Mouse (Mus musculus): ENCODE results near the gene Stk33. TPM values are rescaled to one million over a fixed set of nuclear protein-coding genes. Genes with fewer than 3 reads are reported as not detected.
"Not testable (repeated sequence)": the region's sequence is repeated elsewhere in the genome, so short reads cannot be mapped to it uniquely, and the experiment has no call there.

The Stk33 gene
- polyA plus RNA-seq, 1 experiment from 2014 or later: 0.42 TPM

DNA sequence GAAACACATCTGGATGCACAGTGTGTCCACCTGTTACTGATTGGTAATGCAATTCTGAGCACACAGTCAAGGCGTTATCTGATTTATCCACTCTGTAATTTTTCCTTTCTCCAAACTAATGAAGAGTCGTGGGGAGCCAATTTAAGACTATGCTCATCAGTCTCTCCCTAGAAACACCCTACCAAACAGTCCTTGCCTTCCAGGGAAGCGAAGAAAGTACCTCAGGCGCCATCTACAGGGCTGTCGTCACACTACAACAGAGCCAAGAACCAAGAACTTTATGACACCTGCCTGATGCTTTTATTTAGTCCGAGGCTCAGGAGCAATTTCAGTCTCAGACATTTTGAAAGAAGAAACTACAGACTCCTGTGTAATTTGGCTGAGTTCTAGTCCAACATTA is 6.1 kb upstream of the Stk33 start:
- peaks cover 1% of the 10 kb centered on the region; the same call in 1 of the 2 replicates for H3K27me3 ChIP-seq
- peaks cover under 1% of the 10 kb centered on the region; the same call in 1 of the 2 replicates for H3K4me1 ChIP-seq
- no peak for ATAC-seq (replicated peaks; ENCODE audit: low FRiP score)
- H3K27ac ChIP-seq: no peak overlapping the region
- H3K9me3 ChIP-seq (replicated peaks): no peaks in the 10 kb centered on the region
- H3K4me2 ChIP-seq: no peak overlapping the region
- H3K9ac ChIP-seq: no peak overlapping the region
- H3K36me3 ChIP-seq: no peaks in the 10 kb centered on the region
- no peak overlapping the region for H3K4me3 ChIP-seq (replicated peaks)
- WGBS: 10% methylated on average over 6 of the region's 6 CpGs

- Histone ChIP-seq H3K36me3 (no peaks in the 10 kb centered on the region), H3K27ac (no peak overlapping the region), H3K4me3 (replicated peaks) (no peak overlapping the region), H3K4me2 (no peak overlapping the region), H3K4me1 (peaks cover 18% of the 10 kb centered on the region), H3K9ac (no peak overlapping the region), H3K27me3 (peaks cover 23% of the 10 kb centered on the region), H3K9me3 (replicated peaks) (no peaks in the 10 kb centered on the region)
- no peak for ATAC-seq (replicated peaks; ENCODE audit: low FRiP score)
- WGBS: 70% methylated on average over 5 of the region's 5 CpGs
Measured at GRCm38 (mm10) chr7:109442739-109443138, 3.9 kb upstream of the Stk33 start.

DNA sequence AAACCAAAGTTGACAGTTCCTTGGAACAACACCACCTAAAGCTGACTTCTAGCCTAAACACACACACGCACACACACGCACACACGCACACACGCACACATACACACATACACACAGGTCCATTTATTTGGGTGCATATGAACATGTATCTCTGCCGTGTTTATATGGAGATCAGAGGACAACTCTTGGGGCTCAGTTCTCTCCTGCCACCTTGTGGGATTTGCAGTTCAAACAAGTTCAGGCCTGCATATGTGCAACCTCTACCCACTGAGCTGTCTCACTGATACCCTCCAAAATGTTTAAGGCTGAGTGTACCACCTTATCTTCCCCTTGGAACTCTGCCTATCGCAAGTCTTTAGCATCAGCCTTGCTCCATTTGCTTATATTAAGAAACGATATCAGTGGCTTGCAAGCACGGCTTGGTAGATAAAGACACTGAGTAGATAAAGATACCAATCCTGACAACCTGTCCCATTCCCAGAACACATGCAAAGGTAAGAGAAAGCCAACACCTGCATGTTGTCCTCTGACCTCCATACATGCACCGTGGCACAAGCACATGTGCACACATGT is 1.9 kb upstream of the Stk33 start:
- no peak overlapping the region for H3K4me3 ChIP-seq (replicated peaks)
- no peaks in the 10 kb centered on the region for H3K36me3 ChIP-seq
- no peak overlapping the region for H3K27ac ChIP-seq
- peaks cover 18% of the 10 kb centered on the region for H3K4me1 ChIP-seq
- 90% methylated on average over 9 of the region's 9 CpGs for WGBS
- no peak for ATAC-seq (replicated peaks; ENCODE audit: low FRiP score)
- H3K4me2 ChIP-seq: no peak overlapping the region
- no peak overlapping the region for H3K9ac ChIP-seq
- no peaks in the 10 kb centered on the region for H3K9me3 ChIP-seq (replicated peaks)
- peaks cover 38% of the 10 kb centered on the region for H3K27me3 ChIP-seq

- H3K9me3 ChIP-seq (replicated peaks): no peaks in the 10 kb centered on the region
- ATAC-seq (replicated peaks; ENCODE audit: low FRiP score): no peak
- H3K27ac ChIP-seq: no peak overlapping the region
- H3K27me3 ChIP-seq: peaks cover 12% of the 10 kb centered on the region; the same call in 1 of the 2 replicates
- H3K4me1 ChIP-seq: no peaks in the 10 kb centered on the region
- no peak overlapping the region for H3K4me2 ChIP-seq
- no peaks in the 10 kb centered on the region for H3K36me3 ChIP-seq
- 64% methylated on average over 3 of the region's 3 CpGs for WGBS
- no peak overlapping the region for H3K9ac ChIP-seq
- H3K4me3 ChIP-seq (replicated peaks): no peak overlapping the region
Measured at GRCm38 (mm10) chr7:109424422-109425159, 14.3 kb downstream of the Stk33 start.

DNA sequence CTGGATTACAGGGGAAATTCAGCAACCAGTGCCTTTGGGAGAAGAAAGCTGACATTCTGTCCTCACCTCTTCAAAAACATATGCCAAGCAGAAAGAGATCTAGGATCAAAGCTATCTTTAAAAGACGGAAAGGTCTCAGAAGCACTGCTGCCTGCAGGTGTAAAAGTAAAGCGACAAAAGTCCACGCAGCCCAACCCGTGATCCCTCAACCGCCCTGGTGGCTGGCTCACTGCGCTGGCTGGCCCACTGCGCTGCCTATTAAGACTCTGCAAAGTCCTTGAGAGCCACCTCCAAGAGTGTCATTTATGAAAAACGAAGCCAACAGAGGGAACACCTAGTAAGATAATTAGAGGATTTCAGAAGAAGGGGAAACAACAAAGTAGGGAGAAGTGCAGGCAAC is 16.1 kb downstream of the Stk33 start:
- H3K9ac ChIP-seq: no peak overlapping the region
- no peaks in the 10 kb centered on the region for H3K4me1 ChIP-seq
- H3K9me3 ChIP-seq (replicated peaks): no peaks in the 10 kb centered on the region
- 79% methylated on average over 8 of the region's 8 CpGs for WGBS
- H3K36me3 ChIP-seq: no peaks in the 10 kb centered on the region
- H3K4me2 ChIP-seq: no peak overlapping the region
- peaks cover 9% of the 10 kb centered on the region; the same call in 1 of the 2 replicates for H3K27me3 ChIP-seq
- H3K27ac ChIP-seq: no peak overlapping the region
- no peak for ATAC-seq (replicated peaks; ENCODE audit: low FRiP score)
- no peak overlapping the region for H3K4me3 ChIP-seq (replicated peaks)

DNA sequence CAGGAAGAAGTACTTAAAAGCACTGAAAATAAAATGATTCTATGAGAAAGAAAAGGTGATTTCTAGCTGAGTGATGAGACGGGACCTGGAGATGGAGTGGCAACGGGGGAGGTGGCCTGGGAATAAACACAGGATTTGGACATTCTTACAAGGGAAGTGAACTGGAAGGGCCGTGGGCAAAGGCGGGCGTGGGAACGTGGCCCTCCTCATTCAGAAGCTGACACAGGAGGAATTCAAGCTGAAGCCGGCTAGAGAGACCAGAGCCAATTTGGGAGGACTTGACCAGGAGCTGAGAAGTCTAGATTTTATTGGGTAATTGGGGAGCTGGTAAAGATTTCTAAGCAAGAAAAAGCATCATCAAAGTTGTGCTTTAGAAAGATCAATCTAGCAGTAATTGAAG is 33.4 kb downstream of the Stk33 start:
- no peak overlapping the region for H3K4me2 ChIP-seq
- H3K27me3 ChIP-seq: no peaks in the 10 kb centered on the region
- no peaks in the 10 kb centered on the region for H3K9me3 ChIP-seq (replicated peaks)
- no peaks in the 10 kb centered on the region for H3K36me3 ChIP-seq
- no peak overlapping the region for H3K27ac ChIP-seq
- no peaks in the 10 kb centered on the region for H3K4me1 ChIP-seq
- H3K4me3 ChIP-seq (replicated peaks): no peak overlapping the region
- no peak overlapping the region for H3K9ac ChIP-seq
- 59% methylated on average over 7 of the region's 7 CpGs for WGBS
- no peak for ATAC-seq (replicated peaks; ENCODE audit: low FRiP score)

- 60% methylated on average over 3 of the region's 3 CpGs for WGBS
- no peak for ATAC-seq (replicated peaks; ENCODE audit: low FRiP score)
Measured at GRCm38 (mm10) chr7:109399299-109399698, 39.6 kb downstream of the Stk33 start.

GRCm38 (mm10) chr7:109381131-109381530 is 57.8 kb downstream of the Stk33 start:
- no peak overlapping the region for H3K4me3 ChIP-seq (replicated peaks)
- no peak overlapping the region for H3K27ac ChIP-seq
- WGBS: 76% methylated on average over 1 of the region's 1 CpGs

More at GRCm38 (mm10) chr7:109399299-109399698, 39.6 kb downstream of the Stk33 start:
- Histone ChIP-seq H3K9me3 (replicated peaks) (no peaks in the 10 kb centered on the region), H3K4me3 (replicated peaks) (no peak overlapping the region), H3K27me3 (no peaks in the 10 kb centered on the region), H3K36me3 (no peaks in the 10 kb centered on the region), H3K9ac (no peak overlapping the region), H3K4me1 (no peaks in the 10 kb centered on the region), H3K27ac (no peak overlapping the region), H3K4me2 (no peak overlapping the region)

DNA sequence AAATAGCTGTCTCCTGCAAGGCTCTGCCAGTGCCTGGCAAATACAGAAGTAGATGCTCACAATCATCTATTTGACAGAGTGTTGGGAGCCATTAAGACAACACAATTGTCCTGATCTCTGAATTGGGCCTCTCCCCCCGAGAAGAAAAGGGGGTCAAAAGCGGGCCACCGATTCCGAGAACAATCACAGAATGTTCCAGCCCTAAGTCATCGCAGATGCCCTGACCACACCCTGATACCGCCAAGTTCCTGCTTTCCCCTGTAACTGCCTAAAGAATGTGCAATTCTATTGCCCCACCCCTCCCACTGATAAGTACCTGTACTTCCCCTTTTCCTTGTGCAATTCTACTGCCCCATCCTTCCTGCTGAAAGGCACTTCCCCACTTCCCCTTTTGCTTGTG is 65.3 kb downstream of the Stk33 start:
- H3K4me2 ChIP-seq; ATAC-seq (replicated peaks; ENCODE audit: low FRiP score); H3K9me3 ChIP-seq (replicated peaks); H3K9ac ChIP-seq; H3K27ac ChIP-seq; H3K4me1 ChIP-seq; H3K36me3 ChIP-seq; H3K4me3 ChIP-seq (replicated peaks); H3K27me3 ChIP-seq: not testable (repeated sequence)
- 94% methylated on average over 6 of the region's 6 CpGs for WGBS

More at GRCm38 (mm10) chr7:109381131-109381530, 57.8 kb downstream of the Stk33 start:
- H3K9ac ChIP-seq: no peak overlapping the region
- H3K36me3 ChIP-seq: no peaks in the 10 kb centered on the region
- H3K9me3 ChIP-seq (replicated peaks): 0 out of 2 replicates have a peak, but pooled peaks cover 8% of the 10 kb centered on the region
- H3K4me1 ChIP-seq: no peaks in the 10 kb centered on the region
- H3K4me2 ChIP-seq: no peak overlapping the region
- no peak for ATAC-seq (replicated peaks; ENCODE audit: low FRiP score)
- H3K27me3 ChIP-seq: no peaks in the 10 kb centered on the region

- ATAC-seq (replicated peaks; ENCODE audit: low FRiP score): no peak
- no peaks in the 10 kb centered on the region for H3K27me3 ChIP-seq
- H3K4me3 ChIP-seq (replicated peaks): no peak overlapping the region
- no peaks in the 10 kb centered on the region for H3K9me3 ChIP-seq (replicated peaks)
- WGBS: 73% methylated on average over 5 of the region's 5 CpGs
- H3K4me1 ChIP-seq: no peaks in the 10 kb centered on the region
- H3K4me2 ChIP-seq: no peak overlapping the region
- no peak overlapping the region for H3K9ac ChIP-seq
- H3K27ac ChIP-seq: no peak overlapping the region
- no peaks in the 10 kb centered on the region for H3K36me3 ChIP-seq
Measured at GRCm38 (mm10) chr7:109358435-109359187, 80.3 kb downstream of the Stk33 start.

- H3K9ac ChIP-seq: no peak overlapping the region
- H3K36me3 ChIP-seq: no peaks in the 10 kb centered on the region
- no peak for ATAC-seq (replicated peaks; ENCODE audit: low FRiP score)
- H3K4me3 ChIP-seq (replicated peaks): no peak overlapping the region
- WGBS: 76% methylated on average over 1 of the region's 1 CpGs
- H3K9me3 ChIP-seq (replicated peaks): no peaks in the 10 kb centered on the region
- no peaks in the 10 kb centered on the region for H3K4me1 ChIP-seq
- no peak overlapping the region for H3K4me2 ChIP-seq
- H3K27me3 ChIP-seq: no peaks in the 10 kb centered on the region
- H3K27ac ChIP-seq: no peak overlapping the region
Measured at GRCm38 (mm10) chr7:109357877-109358276, 81.0 kb downstream of the Stk33 start.

DNA sequence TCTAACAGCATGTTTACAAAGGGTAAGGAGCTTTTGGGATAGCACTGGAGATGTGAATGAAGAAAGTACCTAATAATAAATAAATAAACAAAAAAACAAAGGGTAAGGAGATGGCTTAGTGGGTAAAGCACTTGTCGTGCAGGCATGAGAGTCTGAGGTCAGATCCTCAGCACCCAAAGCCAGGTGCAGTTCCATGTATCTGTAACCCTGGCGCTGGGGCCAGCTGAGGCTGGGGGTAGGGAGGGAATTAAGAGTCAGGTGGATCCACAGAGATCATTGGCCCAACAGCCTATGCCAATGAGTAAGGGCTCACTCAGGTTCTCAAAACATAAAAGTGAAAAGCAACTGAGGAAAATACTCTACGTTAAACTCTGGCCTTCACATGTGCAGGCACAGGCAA is 91.6 kb downstream of the Stk33 start:
- no peaks in the 10 kb centered on the region for H3K36me3 ChIP-seq

More for the DNA sequence above, 91.6 kb downstream of the Stk33 start:
- H3K4me2 ChIP-seq: no peak overlapping the region
- no peaks in the 10 kb centered on the region for H3K9me3 ChIP-seq (replicated peaks)
- no peak overlapping the region for H3K9ac ChIP-seq
- no peak overlapping the region for H3K4me3 ChIP-seq (replicated peaks)
- WGBS: 89% methylated on average over 3 of the region's 3 CpGs
- H3K27me3 ChIP-seq: no peaks in the 10 kb centered on the region
- no peak for ATAC-seq (replicated peaks; ENCODE audit: low FRiP score)
- no peak overlapping the region for H3K27ac ChIP-seq
- H3K4me1 ChIP-seq: no peaks in the 10 kb centered on the region

Measured in kidney, embryonic 15.5 days (tissue).